Mouse (Mus musculus): Measurements from ENCODE around the gene Ddr2. TPM values are rescaled to one million over a fixed set of nuclear protein-coding genes. Genes with fewer than 3 reads are reported as not detected.

Gene Ddr2
- polyA plus RNA-seq, 1 experiment from 2014 or later, result 9.9 TPM

- no peak overlapping the region for H3K4me2 ChIP-seq
- H3K27me3 ChIP-seq, result no peaks in the 10 kb centered on the region
- no peaks in the 10 kb centered on the region for H3K36me3 ChIP-seq
- ATAC-seq (ENCODE audit: low FRiP score, low read depth), result no peak
- no peaks in the 10 kb centered on the region for H3K9me3 ChIP-seq
- no peak overlapping the region for H3K9ac ChIP-seq
- H3K4me1 ChIP-seq (replicated peaks), result no peaks in the 10 kb centered on the region
- H3K27ac ChIP-seq (replicated peaks), result no peak overlapping the region
- H3K4me3 ChIP-seq, result no peak overlapping the region
- 80% methylated on average over 1 of the region's 1 CpGs for WGBS
Measured at GRCm38 (mm10) chr1:170080907-170081306, 29.7 kb downstream of the Ddr2 start.

- no peak overlapping the region for H3K4me3 ChIP-seq
- H3K27ac ChIP-seq (replicated peaks), result no peak overlapping the region
- H3K9ac ChIP-seq, result no peak overlapping the region
- H3K36me3 ChIP-seq, result no peaks in the 10 kb centered on the region
- no peaks in the 10 kb centered on the region for H3K9me3 ChIP-seq
- H3K4me1 ChIP-seq (replicated peaks), result no peaks in the 10 kb centered on the region
- no peaks in the 10 kb centered on the region for H3K27me3 ChIP-seq
- no peak overlapping the region for H3K4me2 ChIP-seq
- WGBS, result 63% methylated on average over 2 of the region's 2 CpGs
- no peak for ATAC-seq (ENCODE audit: low FRiP score, low read depth)
Measured at GRCm38 (mm10) chr1:170079465-170079864, 31.1 kb downstream of the Ddr2 start.

- H3K27ac ChIP-seq (replicated peaks), result no peak overlapping the region
- no peaks in the 10 kb centered on the region for H3K27me3 ChIP-seq
- H3K4me2 ChIP-seq, result no peak overlapping the region
- no peaks in the 10 kb centered on the region for H3K36me3 ChIP-seq
- no peaks in the 10 kb centered on the region for H3K9me3 ChIP-seq
- no peak overlapping the region for H3K4me3 ChIP-seq
- ATAC-seq (ENCODE audit: low FRiP score, low read depth), result no peak
- WGBS, result 80% methylated on average over 5 of the region's 5 CpGs
- H3K9ac ChIP-seq, result no peak overlapping the region
- no peaks in the 10 kb centered on the region for H3K4me1 ChIP-seq (replicated peaks)
Measured at GRCm38 (mm10) chr1:170076339-170076738, 34.2 kb downstream of the Ddr2 start.

- H3K4me2 ChIP-seq, result no peak overlapping the region
- no peak overlapping the region for H3K27ac ChIP-seq (replicated peaks)
- H3K9ac ChIP-seq, result no peak overlapping the region
- WGBS, result 86% methylated on average over 8 of the region's 8 CpGs
- H3K36me3 ChIP-seq, result no peaks in the 10 kb centered on the region
- no peaks in the 10 kb centered on the region for H3K9me3 ChIP-seq
- H3K4me1 ChIP-seq (replicated peaks), result no peaks in the 10 kb centered on the region
- no peak overlapping the region for H3K4me3 ChIP-seq
- H3K27me3 ChIP-seq, result no peaks in the 10 kb centered on the region
- ATAC-seq (ENCODE audit: low FRiP score, low read depth), result no peak
Measured at GRCm38 (mm10) chr1:170073768-170074167, 36.8 kb downstream of the Ddr2 start.

DNA sequence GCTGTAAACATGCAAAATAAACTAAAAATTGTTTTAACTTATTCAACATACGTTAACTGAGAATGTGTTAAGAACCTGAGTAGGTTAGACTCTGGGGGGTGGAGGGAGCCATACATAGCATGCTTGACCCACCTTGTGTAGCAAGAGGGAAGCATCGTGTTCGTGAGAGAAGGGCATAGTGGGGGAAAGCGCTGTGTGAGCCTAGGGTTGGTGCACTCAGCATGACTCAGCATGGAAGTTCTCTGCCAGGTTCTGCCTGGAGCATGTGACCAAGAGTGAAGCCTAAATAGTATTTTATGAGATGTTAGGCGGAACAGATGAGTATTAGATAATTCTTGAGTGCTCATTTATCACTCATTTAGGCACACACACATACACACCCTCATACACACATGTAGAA, 41.4 kb downstream of the Ddr2 start:
- ATAC-seq (ENCODE audit: low FRiP score, low read depth), result no peak
- H3K9me3 ChIP-seq, result no peaks in the 10 kb centered on the region
- H3K4me1 ChIP-seq (replicated peaks), result no peaks in the 10 kb centered on the region
- H3K4me2 ChIP-seq, result no peak overlapping the region
- 87% methylated on average over 5 of the region's 5 CpGs for WGBS
- H3K27me3 ChIP-seq, result no peaks in the 10 kb centered on the region
- H3K4me3 ChIP-seq, result no peak overlapping the region
- no peaks in the 10 kb centered on the region for H3K36me3 ChIP-seq
- H3K9ac ChIP-seq, result no peak overlapping the region
- no peak overlapping the region for H3K27ac ChIP-seq (replicated peaks)

DNA sequence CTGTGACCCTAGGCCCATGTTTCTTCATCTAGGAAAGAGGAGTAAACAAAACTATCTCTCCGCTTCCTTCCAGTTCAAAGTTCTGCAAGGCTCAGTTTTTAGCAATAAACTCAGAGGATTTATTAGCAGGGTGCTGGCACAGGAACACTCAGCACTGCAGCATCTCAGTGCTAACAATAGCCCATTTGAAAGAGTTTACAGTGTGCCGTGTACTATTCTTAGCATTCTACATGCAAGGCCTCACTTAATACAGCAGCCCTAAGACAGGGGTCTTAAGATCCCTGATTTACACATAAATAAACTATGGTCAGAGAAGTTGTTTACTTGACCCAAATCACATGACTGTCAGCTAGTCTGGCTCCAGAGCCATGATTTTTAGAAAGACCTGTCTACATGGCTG, 44.6 kb downstream of the Ddr2 start:
- no peak for ATAC-seq (ENCODE audit: low FRiP score, low read depth)
- 73% methylated on average over 2 of the region's 2 CpGs for WGBS
- Histone ChIP-seq H3K36me3 (no peaks in the 10 kb centered on the region), H3K9me3 (no peaks in the 10 kb centered on the region), H3K4me1 (replicated peaks) (no peaks in the 10 kb centered on the region), H3K27ac (replicated peaks) (no peak overlapping the region), H3K27me3 (no peaks in the 10 kb centered on the region), H3K4me3 (no peak overlapping the region), H3K4me2 (no peak overlapping the region), H3K9ac (no peak overlapping the region)

- WGBS, result 92% methylated on average over 8 of the region's 8 CpGs
- Histone ChIP-seq H3K4me1 (replicated peaks) (no peaks in the 10 kb centered on the region), H3K9ac (no peak overlapping the region), H3K36me3 (no peaks in the 10 kb centered on the region), H3K9me3 (no peaks in the 10 kb centered on the region), H3K4me3 (no peak overlapping the region), H3K27me3 (no peaks in the 10 kb centered on the region), H3K4me2 (no peak overlapping the region), H3K27ac (replicated peaks) (no peak overlapping the region)
- ATAC-seq (ENCODE audit: low FRiP score, low read depth), result no peak
Measured at GRCm38 (mm10) chr1:170065009-170065408, 45.6 kb downstream of the Ddr2 start.

DNA sequence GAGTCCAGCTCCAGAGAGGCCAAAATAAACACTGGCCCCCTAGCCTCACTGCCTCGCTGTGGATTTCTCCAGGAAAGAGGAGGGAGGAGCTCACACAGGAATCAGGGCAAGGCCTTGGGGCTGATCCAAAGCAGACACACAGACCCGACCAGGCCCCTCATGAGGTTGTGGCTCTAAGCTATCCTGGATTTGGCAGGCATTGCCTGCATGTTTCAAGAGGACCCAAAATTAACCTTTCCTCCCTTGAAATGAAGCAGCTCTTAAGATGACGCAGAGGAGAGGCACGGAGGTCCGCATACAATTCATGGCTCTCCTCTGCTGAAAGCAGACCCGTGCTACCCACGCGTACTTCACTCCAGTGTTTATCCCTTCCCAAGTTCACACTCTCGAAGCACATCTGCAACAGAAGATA, 46.5 kb downstream of the Ddr2 start:
- Histone ChIP-seq H3K4me2 (no peak overlapping the region), H3K36me3 (no peaks in the 10 kb centered on the region), H3K4me1 (replicated peaks) (no peaks in the 10 kb centered on the region), H3K27ac (replicated peaks) (no peak overlapping the region), H3K9ac (no peak overlapping the region), H3K9me3 (no peaks in the 10 kb centered on the region), H3K27me3 (no peaks in the 10 kb centered on the region), H3K4me3 (no peak overlapping the region)
- 77% methylated on average over 9 of the region's 9 CpGs for WGBS
- ATAC-seq (ENCODE audit: low FRiP score, low read depth), result no peak

- Histone ChIP-seq H3K4me2 (no peak overlapping the region), H3K9ac (no peak overlapping the region), H3K27me3 (no peaks in the 10 kb centered on the region), H3K36me3 (no peaks in the 10 kb centered on the region), H3K9me3 (no peaks in the 10 kb centered on the region), H3K4me3 (no peak overlapping the region), H3K27ac (replicated peaks) (no peak overlapping the region), H3K4me1 (replicated peaks) (0 out of 2 replicates have a peak, but pooled peaks cover 5% of the 10 kb centered on the region)
- ATAC-seq (ENCODE audit: low FRiP score, low read depth), result no peak
- 91% methylated on average over 3 of the region's 3 CpGs for WGBS
Measured at GRCm38 (mm10) chr1:170060214-170060613, 50.3 kb downstream of the Ddr2 start.

GRCm38 (mm10) chr1:170059347-170059746, 51.2 kb downstream of the Ddr2 start:
- Histone ChIP-seq H3K9me3 (no peaks in the 10 kb centered on the region), H3K4me3 (no peak overlapping the region), H3K36me3 (no peaks in the 10 kb centered on the region), H3K27me3 (no peaks in the 10 kb centered on the region), H3K27ac (replicated peaks) (no peak overlapping the region), H3K4me2 (no peak overlapping the region), H3K9ac (no peak overlapping the region), H3K4me1 (replicated peaks) (0 out of 2 replicates have a peak, but pooled peaks cover 5% of the 10 kb centered on the region)
- WGBS, result 79% methylated on average over 9 of the region's 9 CpGs
- no peak for ATAC-seq (ENCODE audit: low FRiP score, low read depth)

DNA sequence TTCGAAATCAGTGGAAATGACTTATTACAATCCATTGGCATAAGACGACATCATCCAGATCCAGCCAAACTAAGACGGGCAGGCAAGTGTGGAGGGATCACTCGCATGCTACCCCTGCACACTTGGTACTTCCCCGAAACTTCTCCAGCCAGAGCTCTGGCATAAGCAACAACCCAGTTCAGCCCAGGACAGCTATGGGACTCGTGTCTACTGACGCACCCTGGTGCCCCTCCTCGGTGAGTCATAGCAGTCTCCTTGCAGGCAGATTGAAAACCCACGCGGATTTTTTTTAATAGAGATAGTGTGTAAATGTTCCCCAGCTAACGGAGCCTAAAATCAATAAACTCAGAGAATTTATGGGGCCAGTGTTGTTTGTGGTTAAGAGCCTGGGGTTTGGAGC, 52.5 kb downstream of the Ddr2 start:
- no peaks in the 10 kb centered on the region for H3K27me3 ChIP-seq
- H3K4me3 ChIP-seq, result no peak overlapping the region
- no peak overlapping the region for H3K9ac ChIP-seq
- ATAC-seq (ENCODE audit: low FRiP score, low read depth), result no peak
- H3K27ac ChIP-seq (replicated peaks), result no peak overlapping the region
- H3K4me1 ChIP-seq (replicated peaks), result 0 out of 2 replicates have a peak, but pooled peaks cover 5% of the 10 kb centered on the region
- H3K9me3 ChIP-seq, result no peaks in the 10 kb centered on the region
- H3K36me3 ChIP-seq, result no peaks in the 10 kb centered on the region
- 91% methylated on average over 11 of the region's 11 CpGs for WGBS
- H3K4me2 ChIP-seq, result no peak overlapping the region

DNA sequence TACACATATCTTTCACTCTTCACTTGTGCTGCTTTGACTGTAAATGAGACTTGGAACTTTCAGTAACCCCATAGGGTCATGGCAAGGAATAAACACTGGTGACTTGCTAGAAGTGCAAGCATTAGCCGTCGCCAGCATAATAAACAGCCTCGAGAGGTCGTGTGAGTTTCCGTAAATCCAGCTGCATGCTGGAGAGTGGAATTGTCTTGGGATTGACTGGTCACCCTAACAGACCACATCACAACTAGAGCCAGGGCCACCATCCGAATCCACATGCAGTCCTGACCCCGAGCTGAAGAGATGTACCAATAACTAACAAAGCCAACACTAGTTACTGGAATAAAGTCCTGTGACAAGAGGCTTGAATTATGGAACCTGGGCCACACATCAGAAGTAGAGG, 53.0 kb downstream of the Ddr2 start:
- Histone ChIP-seq H3K4me2 (no peak overlapping the region), H3K4me3 (no peak overlapping the region), H3K4me1 (replicated peaks) (0 out of 2 replicates have a peak, but pooled peaks cover 5% of the 10 kb centered on the region), H3K9me3 (no peaks in the 10 kb centered on the region), H3K27ac (replicated peaks) (no peak overlapping the region), H3K27me3 (no peaks in the 10 kb centered on the region), H3K36me3 (no peaks in the 10 kb centered on the region), H3K9ac (no peak overlapping the region)
- WGBS, result 87% methylated on average over 7 of the region's 7 CpGs
- no peak for ATAC-seq (ENCODE audit: low FRiP score, low read depth)

GRCm38 (mm10) chr1:170056921-170057320, 53.6 kb downstream of the Ddr2 start:
- H3K4me2 ChIP-seq, result no peak overlapping the region
- H3K27ac ChIP-seq (replicated peaks), result no peak overlapping the region
- H3K36me3 ChIP-seq, result no peaks in the 10 kb centered on the region
- no peak for ATAC-seq (ENCODE audit: low FRiP score, low read depth)
- no peak overlapping the region for H3K9ac ChIP-seq
- H3K4me3 ChIP-seq, result no peak overlapping the region
- H3K9me3 ChIP-seq, result no peaks in the 10 kb centered on the region
- H3K4me1 ChIP-seq (replicated peaks), result 0 out of 2 replicates have a peak, but pooled peaks cover 5% of the 10 kb centered on the region
- 81% methylated on average over 3 of the region's 3 CpGs for WGBS
- no peaks in the 10 kb centered on the region for H3K27me3 ChIP-seq

Measured in hindbrain, embryonic 15.5 days (tissue).